ENCODE assay signal across 15 mouse cellular contexts in the genomic region with DNA sequence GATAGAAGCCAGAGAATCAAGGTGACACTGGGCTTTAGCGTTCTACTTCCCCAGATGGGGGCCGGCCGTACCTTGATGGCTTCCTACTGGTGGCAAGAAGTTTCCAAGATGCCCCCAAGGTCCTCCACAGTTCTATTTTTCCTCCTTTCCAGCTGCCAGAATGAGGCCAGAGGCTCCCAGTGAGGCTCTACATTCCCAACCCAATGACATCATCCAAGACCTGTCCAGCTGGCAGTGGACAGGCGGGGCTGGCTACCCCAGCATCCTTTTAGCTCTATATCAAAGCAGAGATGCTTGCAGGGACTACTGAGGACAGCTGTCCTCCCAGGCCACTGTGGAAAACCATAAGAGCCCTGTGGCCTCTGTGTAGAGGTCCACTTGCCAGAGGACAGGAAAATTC. TPM values are rescaled to one million over a fixed set of nuclear protein-coding genes. Genes with fewer than 3 reads are reported as not detected.
DNase-seq lines count a peak whose midpoint lies in the region; ATAC-seq lines count a peak whose summit lies in the region.
"Had no signal": no experiment of that assay in that cellular context is flagged by ENCODE, and none has a peak within 500 bp of the region (broad histone marks: within the 10 kb centered on the region; RNA-seq: fewer than 3 reads in every experiment).

No protein-coding gene starts in this region.

- peaks cover 34% of the 10 kb centered on the region for H3K4me1 ChIP-seq in kidney, embryonic 16.5 days (ENCODE audit: insufficient read depth, low read length)
- peaks cover 10% of the 10 kb centered on the region; the same call in 1 of the 2 replicates for H3K4me1 ChIP-seq in embryonic facial prominence, embryonic 14.5 days (ENCODE audit: control insufficient read depth, insufficient read depth, low read length)
- peaks cover 34% of the 10 kb centered on the region for H3K4me1 ChIP-seq in limb, embryonic 10.5 days

- ATAC-seq in kidney, embryonic 16.5 days (ENCODE audit: low FRiP score, low TSS enrichment): no peak
- no peak for ATAC-seq in embryonic facial prominence, embryonic 14.5 days (ENCODE audit: low read depth)
- ATAC-seq: inflammation-experienced regulatory T-cells, adult 6 months; lung, postnatal 0 days; Patski had no signal

- 0 out of 2 replicates have a peak overlapping the region, but pooled peaks have one; percentile 22 for H3K27ac ChIP-seq in kidney, embryonic 16.5 days (ENCODE audit: low read length)
- no peak overlapping the region for H3K27ac ChIP-seq in embryonic facial prominence, embryonic 14.5 days (replicated peaks; ENCODE audit: low read depth, low read length)
- peak overlapping the region; percentile 11; the same call in 1 of the 2 replicates for H3K27ac ChIP-seq in limb, embryonic 10.5 days
- H3K27ac ChIP-seq: kidney, postnatal 0 days; liver, embryonic 13.5 days had no signal

- no peak overlapping the region for H3K4me2 ChIP-seq in kidney, embryonic 16.5 days (replicated peaks; ENCODE audit: low read depth, low read length)
- H3K4me2 ChIP-seq in embryonic facial prominence, embryonic 14.5 days (ENCODE audit: low read depth, low read length): no peak overlapping the region
- H3K4me2 ChIP-seq: liver, embryonic 13.5 days had no signal

- no peak overlapping the region for H3K9ac ChIP-seq in kidney, embryonic 16.5 days (replicated peaks; ENCODE audit: low read length)
- H3K9ac ChIP-seq in embryonic facial prominence, embryonic 14.5 days (ENCODE audit: low read depth, low read length): no peak overlapping the region
- H3K9ac ChIP-seq: liver, embryonic 13.5 days had no signal

- H3K4me3 ChIP-seq in kidney, embryonic 16.5 days (ENCODE audit: low read length): no peak overlapping the region
- no peak overlapping the region for H3K4me3 ChIP-seq in embryonic facial prominence, embryonic 14.5 days (ENCODE audit: low read depth, low read length)
- no peak overlapping the region for H3K4me3 ChIP-seq in limb, embryonic 10.5 days
- H3K4me3 ChIP-seq: liver, embryonic 13.5 days had no signal

- no peak for DNase-seq in kidney, adult 11 months
- peak; percentile 30 for DNase-seq in MN1 (ENCODE audit: low spot score)
- peak; percentile 10 for DNase-seq in embryonic facial prominence, embryonic 14.5 days (ENCODE audit: low spot score)
- peak; percentile 25 for DNase-seq in limb, embryonic 10.5 days (ENCODE audit: low spot score)
- no peak for DNase-seq in Muller cell, postnatal 12 days (ENCODE audit: inconsistent ontology term)
- no peak for DNase-seq in cerebellum, postnatal 10 days
- DNase-seq: cerebellum, postnatal 14 days; layer of hippocampus, adult 9-11 months; liver, embryonic 13.5 days; thymus, adult 18-20 months had no signal

- no peaks in the 10 kb centered on the region for H3K9me3 ChIP-seq in kidney, embryonic 16.5 days (ENCODE audit: low read length)
- H3K9me3 ChIP-seq in embryonic facial prominence, embryonic 14.5 days (ENCODE audit: control insufficient read depth, low read length): no peaks in the 10 kb centered on the region
- no peaks in the 10 kb centered on the region for H3K9me3 ChIP-seq in limb, embryonic 10.5 days (replicated peaks)
- H3K9me3 ChIP-seq: liver, embryonic 13.5 days had no signal

- 79% methylated on average over 4 of the region's 4 CpGs for WGBS in kidney, embryonic 16.5 days
- WGBS in embryonic facial prominence, embryonic 14.5 days: 82% methylated on average over 4 of the region's 4 CpGs
- 91% methylated on average over 4 of the region's 4 CpGs for WGBS in limb, embryonic 10.5 days

- H3K27me3 ChIP-seq in kidney, embryonic 16.5 days (ENCODE audit: insufficient read depth, low read length): peaks cover 8% of the 10 kb centered on the region
- no peaks in the 10 kb centered on the region for H3K27me3 ChIP-seq in embryonic facial prominence, embryonic 14.5 days (replicated peaks; ENCODE audit: control insufficient read depth, insufficient read depth, low read length)
- H3K27me3 ChIP-seq in limb, embryonic 10.5 days (ENCODE audit: low read depth, poor library complexity, severe bottlenecking): no peaks in the 10 kb centered on the region
- H3K27me3 ChIP-seq: liver, embryonic 13.5 days; Patski had no signal

- H3K36me3 ChIP-seq in kidney, embryonic 16.5 days (ENCODE audit: insufficient read depth, low read length): no peaks in the 10 kb centered on the region
- H3K36me3 ChIP-seq in embryonic facial prominence, embryonic 14.5 days (ENCODE audit: control insufficient read depth, insufficient read depth, low read length): no peaks in the 10 kb centered on the region
- H3K36me3 ChIP-seq in limb, embryonic 10.5 days: no peaks in the 10 kb centered on the region
- H3K36me3 ChIP-seq: liver, embryonic 13.5 days had no signal

RNA-seq across cellular contexts. Expression of gene Stx16, which starts 53.8 kb away (rescaled TPM):
- polyA plus RNA-seq in kidney, embryonic 16.5 days (2015; fragmentation: Nextera tagmentation; extraction: Ambion mirVana): 11.8 TPM in 2 replicates
- polyA plus RNA-seq in embryonic facial prominence, embryonic 14.5 days (2014; fragmentation: Nextera tagmentation; extraction: Ambion mirVana): 9.7 and 10.8 TPM in 2 replicates
- 10.0 and 12.4 TPM in 2 replicates for polyA plus RNA-seq in limb, embryonic 10.5 days (2016; fragmentation: Nextera tagmentation; extraction: Ambion mirVana)

Comparison
In these comparisons a context has a peak if more than half of its experiments do, and no peak if none do; other contexts are left out.
1. DNase-seq: peak in MN1 (single experiment), embryonic facial prominence, embryonic 14.5 days (single experiment) and limb, embryonic 10.5 days (single experiment); none in kidney, adult 11 months (single experiment), Muller cell, postnatal 12 days (single experiment) and cerebellum, postnatal 10 days (0 of 2).